Mouse (Mus musculus) hindbrain, postnatal 0 days (tissue): ENCODE data around the gene Zic2. TPM values are rescaled to one million over a fixed set of nuclear protein-coding genes. Genes with fewer than 3 reads are reported as not detected.
A peak's percentile ranks its signal among the peaks of the same experiment; 100 is the strongest.

Experiments used
- ATAC-seq: fragments of 200-750 bp; cut with Nextera tagmentation; 2 replicates; pipeline ENCODE4 v1.8.0; 2017; ENCODE audit warnings: mild to moderate bottlenecking, moderate TSS enrichment, moderate library complexity
- DNase-seq: peaks from one replicate; pipeline ENCODE4 v3.0.0-alpha.2; 2015; ENCODE audit warnings: low spot score
- H3K27ac ChIP-seq: fragments of 300-500 bp; sonication (generic); 2 replicates; pipeline ENCODE4 v1.5.1; 2014; ENCODE audit warnings: mild to moderate bottlenecking
- H3K27me3 ChIP-seq: fragments of 300-500 bp; sonication (generic); 2 replicates; pipeline ENCODE4 v1.6.1; 2014; ENCODE audit warnings: low read length, mixed read lengths; ENCODE audit not compliant: insufficient read depth
- H3K36me3 ChIP-seq: fragments of 300-500 bp; sonication (generic); 2 replicates; pipeline ENCODE4 v1.6.1; 2014; ENCODE audit warnings: low read length, mixed read lengths; ENCODE audit not compliant: insufficient read depth
- H3K4me1 ChIP-seq: fragments of 300-500 bp; sonication (generic); 2 replicates; pipeline ENCODE4 v1.6.1; 2014; ENCODE audit warnings: antibody characterized with exemption, low read length, mixed read lengths; ENCODE audit not compliant: insufficient read depth
- H3K4me2 ChIP-seq: fragments of 300-500 bp; sonication (generic); 2 replicates; pipeline ENCODE4 v1.6.1; 2014; ENCODE audit warnings: low read depth, mild to moderate bottlenecking, low read length, moderate library complexity, mixed read lengths
- H3K4me3 ChIP-seq: fragments of 300-500 bp; sonication (generic); 2 replicates; pipeline ENCODE4 v1.5.1; 2014; ENCODE audit warnings: low read length
- H3K9ac ChIP-seq: fragments of 300-500 bp; sonication (generic); replicated peaks from 2 replicates; pipeline ENCODE4 v1.6.1; 2014; ENCODE audit warnings: mild to moderate bottlenecking, low read length, moderate library complexity, mixed read lengths
- H3K9me3 ChIP-seq: fragments of 300-500 bp; sonication (generic); 2 replicates; pipeline ENCODE4 v1.6.1; 2016; ENCODE audit warnings: low read length, mixed read lengths
- CTCF ChIP-seq: IDR thresholded peaks from 2 replicates; pipeline ENCODE4 v1.5.1; 2016; ENCODE audit warnings: antibody characterized with exemption, control low read depth, low read depth
- WGBS: fragments of 180-500 bp; shearing (Covaris S2); extraction: QIAGEN DNeasy Blood & Tissue Kit; methylation state at CpG from one replicate; pipeline ENCODE4 v1.1.7; 2014; 5-methylcytosine and 5-hydroxymethylcytosine counted together
- polyA plus RNA-seq: library from polyadenylated mRNA; unstranded; fragments of >200 nt; fragmentation: Nextera tagmentation; extraction: Ambion mirVana; gene quantifications from 2 replicates; pipeline ENCODE4 v1.2.1, GENCODE M21; 2015
- total RNA-seq: library from RNA; depleted of rRNA; stranded (reverse); fragments of >200 nt; gene quantifications from 2 replicates; pipeline ENCODE4 v1.2.3, GENCODE M21; 2014

Zic2 gene
- total and polyA plus RNA-seq, 2 experiments from 2014 or later = 35.9 to 234 TPM

DNA sequence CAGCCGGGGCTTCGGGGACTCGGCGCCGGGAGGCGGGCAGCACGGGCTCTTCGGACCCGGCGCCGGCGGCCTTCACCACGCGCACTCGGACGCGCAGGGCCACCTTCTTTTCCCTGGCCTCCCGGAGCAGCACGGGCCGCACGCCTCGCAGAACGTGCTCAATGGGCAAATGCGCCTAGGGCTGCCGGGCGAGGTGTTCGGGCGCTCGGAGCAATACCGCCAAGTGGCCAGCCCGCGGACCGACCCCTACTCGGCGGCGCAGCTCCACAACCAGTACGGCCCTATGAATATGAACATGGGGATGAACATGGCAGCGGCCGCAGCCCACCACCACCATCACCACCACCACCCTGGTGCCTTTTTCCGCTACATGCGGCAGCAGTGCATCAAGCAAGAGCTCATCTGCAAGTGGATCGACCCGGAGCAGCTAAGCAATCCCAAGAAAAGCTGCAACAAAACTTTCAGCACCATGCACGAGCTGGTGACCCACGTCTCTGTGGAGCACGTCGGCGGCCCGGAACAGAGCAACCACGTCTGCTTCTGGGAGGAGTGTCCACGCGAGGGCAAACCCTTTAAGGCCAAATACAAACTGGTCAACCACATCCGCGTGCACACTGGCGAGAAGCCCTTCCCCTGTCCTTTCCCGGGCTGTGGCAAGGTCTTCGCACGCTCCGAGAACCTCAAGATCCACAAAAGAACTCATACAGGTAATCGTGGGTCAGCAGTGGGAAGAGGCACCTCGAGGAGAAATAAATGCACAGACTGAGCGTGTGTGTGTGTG is 996 bp downstream of the Zic2 start:
- no peaks in the 10 kb centered on the region for H3K9me3 ChIP-seq
- H3K4me1 ChIP-seq = no peaks in the 10 kb centered on the region
- no peaks in the 10 kb centered on the region; the same call in 1 of the 2 replicates for H3K36me3 ChIP-seq
- peak overlapping the region; percentile 60 for H3K4me3 ChIP-seq
- H3K27me3 ChIP-seq = no peaks in the 10 kb centered on the region
- no peak for TF ChIP-seq CTCF
- H3K4me2 ChIP-seq = peak overlapping the region; percentile 68
- ATAC-seq (no peak), DNase-seq (peak; percentile 34)
- WGBS = under 1% methylated on average over 62 of the region's 62 CpGs
- peak overlapping the region; percentile 89 for H3K27ac ChIP-seq
- peak overlapping the region; percentile 89 for H3K9ac ChIP-seq

DNA sequence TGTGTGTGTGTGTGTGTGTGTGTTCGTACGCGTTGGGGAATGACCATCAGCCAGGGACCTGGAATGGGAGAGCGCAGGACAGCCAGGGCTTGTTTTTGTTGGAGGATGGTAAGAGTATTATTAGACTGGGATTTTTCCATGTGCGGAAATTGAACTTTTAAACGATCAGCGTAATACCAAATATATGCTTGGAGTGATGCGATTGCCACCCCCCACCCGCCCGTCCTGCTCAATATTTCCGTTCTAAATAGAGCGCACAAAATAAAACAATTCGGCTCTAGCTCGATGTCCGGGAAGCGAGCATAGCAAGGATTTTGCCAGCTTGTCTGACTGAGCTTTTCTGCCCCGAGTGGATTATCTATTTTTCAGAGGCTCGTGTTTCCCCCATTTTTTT is 1.6 kb downstream of the Zic2 start:
- Histone ChIP-seq H3K9me3 (no peaks in the 10 kb centered on the region), H3K9ac (peak overlapping the region; percentile 89), H3K36me3 (no peaks in the 10 kb centered on the region; the same call in 1 of the 2 replicates), H3K4me2 (peak overlapping the region; percentile 68; the same call in 1 of the 2 replicates), H3K4me3 (peak overlapping the region; percentile 60), H3K27me3 (no peaks in the 10 kb centered on the region), H3K4me1 (no peaks in the 10 kb centered on the region), H3K27ac (peak overlapping the region; percentile 89)
- ATAC-seq (no peak), DNase-seq (peak; percentile 13)
- 1% methylated on average over 18 of the region's 18 CpGs for WGBS
- TF ChIP-seq CTCF = no peak

DNA sequence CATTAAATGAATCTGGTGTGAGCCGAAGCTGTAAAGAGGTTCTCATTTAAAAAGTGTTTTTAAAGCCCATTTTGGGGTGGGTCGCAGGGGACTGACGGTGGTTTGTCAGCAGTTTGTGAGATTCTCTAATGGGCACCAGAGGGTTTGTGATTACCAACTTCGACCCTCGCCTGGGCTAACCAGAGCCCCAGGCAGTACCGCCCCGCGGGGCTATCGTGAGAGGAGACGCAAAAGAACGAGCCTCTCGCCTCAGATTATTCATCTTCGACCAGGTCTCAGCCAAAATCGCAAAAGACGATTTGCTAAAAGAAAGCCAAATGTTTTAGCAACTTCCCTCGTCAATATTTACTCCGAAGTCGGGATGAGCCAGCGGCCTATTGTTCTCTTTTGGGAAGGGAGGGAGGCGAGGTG is 2.0 kb downstream of the Zic2 start:
- DNase-seq = peak; percentile 27
- WGBS = 3% methylated on average over 20 of the region's 20 CpGs
- Histone ChIP-seq H3K9ac (peak overlapping the region; percentile 89), H3K36me3 (no peaks in the 10 kb centered on the region; the same call in 1 of the 2 replicates), H3K27ac (peak overlapping the region; percentile 89), H3K27me3 (no peaks in the 10 kb centered on the region), H3K4me2 (peak overlapping the region; percentile 68; the same call in 1 of the 2 replicates), H3K4me3 (peak overlapping the region; percentile 60), H3K4me1 (no peaks in the 10 kb centered on the region), H3K9me3 (no peaks in the 10 kb centered on the region)
- no peak for TF ChIP-seq CTCF
- ATAC-seq = no peak

DNA sequence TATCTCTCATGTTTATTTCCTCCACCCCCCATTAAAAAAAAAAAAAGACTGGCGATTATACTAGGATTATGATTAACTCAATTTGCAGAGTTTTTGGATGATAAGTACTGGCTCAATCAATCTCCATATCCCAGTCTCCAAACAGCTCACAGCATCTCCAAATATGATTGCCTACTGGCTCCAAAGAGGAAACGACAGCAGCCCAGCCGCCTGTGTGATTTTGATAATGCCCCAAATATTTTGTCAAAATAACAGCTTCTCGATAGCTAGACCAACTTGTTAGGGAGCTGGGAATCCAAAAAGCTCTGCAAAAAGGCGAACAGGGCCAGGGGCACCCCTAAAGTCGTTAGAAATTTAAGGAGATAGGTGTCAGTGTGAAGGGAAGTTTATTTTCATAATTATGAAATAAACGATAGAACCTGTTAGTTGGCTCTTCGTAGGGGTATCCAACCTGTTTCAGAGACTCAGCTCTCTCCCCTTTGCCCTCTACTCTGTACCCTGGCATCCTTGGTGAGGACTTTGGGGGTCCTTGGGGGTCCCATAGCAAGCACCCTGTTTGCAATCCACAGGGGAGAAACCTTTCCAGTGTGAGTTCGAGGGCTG is 2.8 kb downstream of the Zic2 start:
- Histone ChIP-seq H3K9me3 (no peaks in the 10 kb centered on the region), H3K27ac (peak overlapping the region; percentile 89), H3K4me2 (peak overlapping the region; percentile 68), H3K27me3 (no peaks in the 10 kb centered on the region), H3K36me3 (no peaks in the 10 kb centered on the region; the same call in 1 of the 2 replicates), H3K4me1 (no peaks in the 10 kb centered on the region), H3K9ac (peak overlapping the region; percentile 89), H3K4me3 (peak overlapping the region; percentile 60)
- WGBS = 2% methylated on average over 9 of the region's 9 CpGs
- TF ChIP-seq CTCF = no peak
- no peak for ATAC-seq
- peak; percentile 19 for DNase-seq

DNA sequence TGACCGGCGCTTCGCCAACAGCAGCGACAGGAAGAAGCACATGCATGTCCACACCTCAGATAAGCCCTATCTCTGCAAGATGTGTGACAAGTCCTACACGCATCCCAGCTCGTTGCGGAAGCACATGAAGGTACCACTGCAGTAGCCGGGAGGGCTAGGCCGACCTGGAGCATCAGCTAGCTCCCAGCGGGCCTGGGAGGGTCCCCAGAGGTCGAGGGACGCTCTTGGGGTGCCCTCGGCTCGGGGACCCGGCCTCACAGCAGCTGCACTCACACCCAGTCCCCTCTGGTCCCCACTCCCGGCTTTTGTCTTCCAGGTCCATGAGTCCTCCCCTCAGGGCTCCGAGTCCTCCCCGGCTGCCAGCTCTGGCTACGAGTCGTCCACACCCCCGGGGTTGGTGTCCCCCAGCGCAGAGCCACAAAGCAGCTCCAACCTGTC is 3.4 kb downstream of the Zic2 start:
- TF ChIP-seq CTCF = no peak

DNA sequence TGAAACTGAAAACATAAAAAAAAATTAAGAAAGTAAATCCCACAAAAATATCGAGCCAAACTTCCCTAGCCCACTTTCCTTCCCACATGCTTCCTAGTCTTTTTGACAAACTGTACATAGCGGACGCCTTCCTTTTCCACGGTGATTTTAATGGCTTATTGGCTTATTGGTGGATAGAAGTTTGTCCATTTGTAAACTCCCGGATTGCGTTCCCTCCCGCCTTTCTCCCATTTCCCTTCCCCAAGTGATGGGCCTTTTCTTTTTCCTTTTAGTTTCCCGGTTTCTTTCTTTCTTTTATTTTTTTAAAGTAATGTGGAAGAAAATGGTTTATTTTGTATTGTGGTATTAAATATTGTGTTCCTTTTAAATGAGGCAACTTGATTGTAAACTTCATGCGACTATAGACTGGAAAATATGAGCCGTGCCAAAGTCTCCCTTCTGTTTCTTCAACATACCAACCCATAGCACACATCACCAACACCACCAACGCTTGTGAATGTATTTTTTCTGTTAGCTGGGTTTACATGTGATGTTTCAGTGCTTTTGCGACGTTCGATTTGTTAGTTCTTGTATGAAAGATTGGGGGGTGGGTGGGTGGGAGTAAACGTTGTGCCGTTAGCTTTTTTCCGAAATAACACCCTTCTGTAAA is 4.3 kb downstream of the Zic2 start:
- no peak for TF ChIP-seq CTCF
- 16% methylated on average over 17 of the region's 17 CpGs for WGBS
- Histone ChIP-seq H3K27ac (peak overlapping the region; percentile 89; the same call in 1 of the 2 replicates), H3K36me3 (no peaks in the 10 kb centered on the region; the same call in 1 of the 2 replicates), H3K9ac (peak overlapping the region; percentile 89), H3K4me2 (peak overlapping the region; percentile 68), H3K4me1 (no peaks in the 10 kb centered on the region), H3K4me3 (peak overlapping the region; percentile 60), H3K27me3 (no peaks in the 10 kb centered on the region), H3K9me3 (no peaks in the 10 kb centered on the region)
- no peak for ATAC-seq
- peak; percentile 23 for DNase-seq

More for the DNA sequence above, 3.4 kb downstream of the Zic2 start:
- 0% methylated on average over 22 of the region's 22 CpGs for WGBS
- Histone ChIP-seq H3K4me1 (no peaks in the 10 kb centered on the region), H3K27me3 (no peaks in the 10 kb centered on the region), H3K4me2 (peak overlapping the region; percentile 68), H3K9ac (peak overlapping the region; percentile 89), H3K36me3 (no peaks in the 10 kb centered on the region; the same call in 1 of the 2 replicates), H3K9me3 (no peaks in the 10 kb centered on the region), H3K27ac (peak overlapping the region; percentile 89), H3K4me3 (peak overlapping the region; percentile 60)
- DNase-seq (peak; percentile 59), ATAC-seq (no peak)
